Mouse (Mus musculus) lung, embryonic 16.5 days (tissue): ENCODE measurements around the gene Cryba4. TPM values are rescaled to one million over a fixed set of nuclear protein-coding genes. Genes with fewer than 3 reads are reported as not detected.

Experiments used
- ATAC-seq: fragments of 200-750 bp; cut with Nextera tagmentation; 2 replicates; pipeline ENCODE4 v1.8.0; 2017; ENCODE audit warnings: low read depth, mild to moderate bottlenecking, moderate library complexity
- H3K27ac ChIP-seq: fragments of 300-500 bp; sonication (generic); 2 replicates; pipeline ENCODE4 v1.5.1; 2014; ENCODE audit warnings: mild to moderate bottlenecking, control low read depth, low read length
- H3K27me3 ChIP-seq: fragments of 300-500 bp; sonication (generic); 2 replicates; pipeline ENCODE4 v1.6.1; 2014; ENCODE audit warnings: low read depth, low read length, mixed read lengths; ENCODE audit not compliant: control insufficient read depth, insufficient read depth
- H3K36me3 ChIP-seq: fragments of 300-500 bp; sonication (generic); 2 replicates; pipeline ENCODE4 v1.6.1; 2014; ENCODE audit warnings: low read length; ENCODE audit not compliant: control insufficient read depth, insufficient read depth
- H3K4me1 ChIP-seq: fragments of 300-500 bp; sonication (generic); replicated peaks from 2 replicates; pipeline ENCODE4 v1.6.1; 2014; ENCODE audit warnings: low read length, mixed read lengths; ENCODE audit not compliant: control insufficient read depth, insufficient read depth
- H3K4me2 ChIP-seq: fragments of 300-500 bp; sonication (generic); 2 replicates; pipeline ENCODE4 v1.6.1; 2014; ENCODE audit warnings: low read depth, low read length, control low read depth
- H3K4me3 ChIP-seq: fragments of 300-500 bp; sonication (generic); 2 replicates; pipeline ENCODE4 v1.5.1; 2014; ENCODE audit warnings: mild to moderate bottlenecking, low read length, control low read depth
- H3K9ac ChIP-seq: fragments of 300-500 bp; sonication (generic); 2 replicates; pipeline ENCODE4 v1.6.1; 2014; ENCODE audit warnings: low read length, control low read depth
- H3K9me3 ChIP-seq: fragments of 300-500 bp; sonication (generic); 2 replicates; pipeline ENCODE4 v1.6.1; 2016; ENCODE audit warnings: low read length; ENCODE audit not compliant: control insufficient read depth
- WGBS: fragments of 180-500 bp; shearing (Covaris S2); extraction: QIAGEN DNeasy Blood & Tissue Kit; methylation state at CpG from one replicate; pipeline ENCODE4 v1.1.7; 2014; 5-methylcytosine and 5-hydroxymethylcytosine counted together
- polyA plus RNA-seq: library from polyadenylated mRNA; unstranded; fragments of >200 nt; fragmentation: Nextera tagmentation; extraction: Ambion mirVana; gene quantifications from 2 replicates; pipeline ENCODE4 v1.2.1, GENCODE M21; 2015

The Cryba4 gene
- polyA plus RNA-seq, 1 experiment from 2014 or later, result 0.84 TPM

- H3K4me1 ChIP-seq, result no peaks in the 10 kb centered on the region
- H3K27me3 ChIP-seq, result no peaks in the 10 kb centered on the region
- H3K36me3 ChIP-seq, result no peaks in the 10 kb centered on the region
- no peak overlapping the region for H3K27ac ChIP-seq
- no peaks in the 10 kb centered on the region for H3K9me3 ChIP-seq
- no peak overlapping the region for H3K4me3 ChIP-seq
- no peak for ATAC-seq
- no peak overlapping the region for H3K9ac ChIP-seq
- no peak overlapping the region for H3K4me2 ChIP-seq
- 48% methylated on average over 1 of the region's 1 CpGs for WGBS
These were observed 8.1 kb downstream of the Cryba4 start for GRCm38 (mm10) chr5:112244275-112244562.

GRCm38 (mm10) chr5:112243539-112244274 is 8.6 kb downstream of the Cryba4 start:
- Histone ChIP-seq H3K27ac (no peak overlapping the region), H3K36me3 (no peaks in the 10 kb centered on the region), H3K4me1 (no peaks in the 10 kb centered on the region), H3K4me3 (no peak overlapping the region), H3K27me3 (no peaks in the 10 kb centered on the region), H3K9ac (no peak overlapping the region), H3K4me2 (no peak overlapping the region), H3K9me3 (no peaks in the 10 kb centered on the region)
- 44% methylated on average over 10 of the region's 10 CpGs for whole genome bisulfite sequencing
- ATAC-seq, result no peak

GRCm38 (mm10) chr5:112243041-112243440 is 9.3 kb downstream of the Cryba4 start:
- Histone ChIP-seq H3K27me3 (no peaks in the 10 kb centered on the region), H3K9me3 (no peaks in the 10 kb centered on the region), H3K27ac (0 out of 2 replicates have a peak overlapping the region, but pooled peaks have one; percentile 48), H3K36me3 (no peaks in the 10 kb centered on the region), H3K4me2 (no peak overlapping the region), H3K4me3 (no peak overlapping the region), H3K4me1 (no peaks in the 10 kb centered on the region), H3K9ac (no peak overlapping the region)
- ATAC-seq, result no peak; the same call in 1 of the 2 replicates
- 54% methylated on average over 5 of the region's 5 CpGs for WGBS

- Histone ChIP-seq H3K4me2 (no peak overlapping the region), H3K4me3 (no peak overlapping the region), H3K9ac (no peak overlapping the region), H3K4me1 (no peaks in the 10 kb centered on the region), H3K9me3 (no peaks in the 10 kb centered on the region), H3K27me3 (no peaks in the 10 kb centered on the region; the same call in 1 of the 2 replicates), H3K27ac (0 out of 2 replicates have a peak overlapping the region, but pooled peaks have one; percentile 48), H3K36me3 (no peaks in the 10 kb centered on the region)
- ATAC-seq, result peak; percentile 53
- 56% methylated on average over 5 of the region's 5 CpGs for WGBS
These were observed 9.9 kb downstream of the Cryba4 start for GRCm38 (mm10) chr5:112242361-112242778.

GRCm38 (mm10) chr5:112241849-112242248 is 10.5 kb downstream of the Cryba4 start:
- no peaks in the 10 kb centered on the region for H3K4me1 ChIP-seq
- no peaks in the 10 kb centered on the region for H3K36me3 ChIP-seq
- 59% methylated on average over 2 of the region's 2 CpGs for WGBS
- no peak for ATAC-seq
- H3K4me2 ChIP-seq, result no peak overlapping the region
- H3K4me3 ChIP-seq, result no peak overlapping the region
- H3K9me3 ChIP-seq, result no peaks in the 10 kb centered on the region
- no peak overlapping the region for H3K9ac ChIP-seq
- H3K27ac ChIP-seq, result no peak overlapping the region
- no peaks in the 10 kb centered on the region; the same call in 1 of the 2 replicates for H3K27me3 ChIP-seq

GRCm38 (mm10) chr5:112240761-112241160 is 11.6 kb downstream of the Cryba4 start:
- Histone ChIP-seq H3K4me3 (0 out of 2 replicates have a peak overlapping the region, but pooled peaks have one; percentile 17), H3K27ac (no peak overlapping the region), H3K4me2 (peak overlapping the region; percentile 44), H3K9me3 (no peaks in the 10 kb centered on the region), H3K36me3 (no peaks in the 10 kb centered on the region), H3K4me1 (no peaks in the 10 kb centered on the region), H3K27me3 (no peaks in the 10 kb centered on the region; the same call in 1 of the 2 replicates), H3K9ac (peak overlapping the region; percentile 43; the same call in 1 of the 2 replicates)
- ATAC-seq, result peak; percentile 64
- 2% methylated on average over 10 of the region's 10 CpGs for WGBS

GRCm38 (mm10) chr5:112238781-112239482 is 13.4 kb downstream of the Cryba4 start:
- Histone ChIP-seq H3K4me3 (no peak overlapping the region), H3K27me3 (no peaks in the 10 kb centered on the region; the same call in 1 of the 2 replicates), H3K4me1 (no peaks in the 10 kb centered on the region), H3K9ac (no peak overlapping the region), H3K4me2 (no peak overlapping the region), H3K36me3 (no peaks in the 10 kb centered on the region), H3K27ac (no peak overlapping the region), H3K9me3 (no peaks in the 10 kb centered on the region)
- 63% methylated on average over 3 of the region's 3 CpGs for WGBS
- ATAC-seq, result no peak

- H3K4me2 ChIP-seq, result no peak overlapping the region
- H3K4me1 ChIP-seq, result no peaks in the 10 kb centered on the region
- H3K9me3 ChIP-seq, result no peaks in the 10 kb centered on the region; the same call in 1 of the 2 replicates
- 52% methylated on average over 9 of the region's 9 CpGs for WGBS
- H3K27ac ChIP-seq, result no peak overlapping the region
- no peak overlapping the region for H3K9ac ChIP-seq
- ATAC-seq, result no peak
- H3K36me3 ChIP-seq, result no peaks in the 10 kb centered on the region
- no peaks in the 10 kb centered on the region; the same call in 1 of the 2 replicates for H3K27me3 ChIP-seq
- no peak overlapping the region for H3K4me3 ChIP-seq
These were observed 14.3 kb downstream of the Cryba4 start for GRCm38 (mm10) chr5:112237866-112238570.

- H3K9me3 ChIP-seq, result no peaks in the 10 kb centered on the region; the same call in 1 of the 2 replicates
- H3K4me1 ChIP-seq, result no peaks in the 10 kb centered on the region
- H3K27ac ChIP-seq, result no peak overlapping the region
- no peaks in the 10 kb centered on the region; the same call in 1 of the 2 replicates for H3K27me3 ChIP-seq
- no peaks in the 10 kb centered on the region for H3K36me3 ChIP-seq
- ATAC-seq, result no peak
- 0 out of 2 replicates have a peak overlapping the region, but pooled peaks have one; percentile 12 for H3K9ac ChIP-seq
- no peak overlapping the region for H3K4me3 ChIP-seq
- H3K4me2 ChIP-seq, result no peak overlapping the region
- 7% methylated on average over 16 of the region's 16 CpGs for WGBS
These were observed 14.9 kb downstream of the Cryba4 start for GRCm38 (mm10) chr5:112237439-112237838.
